Mouse (Mus musculus): ENCODE data around the gene Mrps35. TPM values are rescaled to one million over a fixed set of nuclear protein-coding genes. Genes with fewer than 3 reads are reported as not detected.

Gene Mrps35
- 17.6 and 24.2 TPM in 2 replicates for total RNA-seq (2014; rRNA removed; ENCODE audit: low replicate concordance)
- 196 and 197 TPM in 2 replicates for polyA plus RNA-seq (2015; fragmentation: Nextera tagmentation; extraction: Ambion mirVana)

DNA sequence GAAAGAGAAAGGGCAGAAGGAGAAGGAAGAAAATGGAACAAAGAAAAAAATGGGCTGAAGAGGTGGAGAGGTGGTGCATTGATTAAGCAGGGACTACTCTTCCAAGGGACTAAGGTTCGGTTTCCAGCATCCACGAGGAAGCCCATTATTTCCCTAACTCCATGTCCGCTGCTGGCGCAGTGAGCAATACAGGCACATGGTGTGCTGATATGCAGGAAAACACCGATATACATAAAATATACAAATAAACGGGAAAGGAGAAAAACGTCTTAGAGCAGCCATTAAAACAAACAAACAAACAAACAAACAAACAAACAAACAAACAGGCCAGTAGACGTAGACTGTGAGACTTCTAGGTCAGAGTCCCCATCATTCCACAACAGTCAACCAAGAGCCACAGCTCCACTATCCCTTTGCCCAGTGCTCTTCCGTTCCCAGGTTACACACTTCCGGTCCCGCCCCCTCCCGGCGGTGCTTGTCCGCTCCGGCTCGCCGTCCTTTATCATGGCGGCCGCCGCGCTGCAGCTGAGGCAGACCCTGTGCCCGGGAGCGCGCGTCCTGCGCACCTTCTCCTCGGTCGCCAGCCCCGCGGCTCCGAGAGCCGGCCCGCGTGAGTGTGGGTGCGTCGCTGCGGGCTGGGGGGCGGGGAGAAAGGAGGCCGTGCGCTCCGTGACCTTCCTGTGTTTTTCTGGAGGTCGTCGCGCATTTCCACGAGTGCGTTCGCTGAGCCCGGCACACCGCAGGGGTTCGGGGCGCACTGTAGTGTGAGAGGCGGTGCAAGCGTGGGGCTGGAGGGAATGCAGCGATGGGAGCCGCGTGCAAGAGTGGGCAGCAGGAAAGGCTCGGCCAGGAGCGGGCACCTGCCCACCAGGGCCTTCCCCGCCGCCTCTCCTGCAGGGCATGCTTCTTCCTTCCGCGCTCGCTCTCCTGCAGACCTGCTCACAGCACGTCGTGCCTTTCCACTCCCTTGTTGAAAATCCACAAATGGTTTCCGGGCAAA, at the start of gene Mrps35:
Mrps35 (plus strand) TSS at position 474 of the 1,000 bp plus-strand sequence.
- TF ChIP-seq CTCF (IDR thresholded peaks at IDR 0.05; ENCODE audit: low read depth) (peak; percentile 29; the same call in 1 of the 2 replicates), EP300 (IDR thresholded peaks at IDR 0.05; ENCODE audit: low read depth) (peak; percentile 46; the same call in 1 of the 2 replicates)
- peak within 1 kb of the TSS; percentile 90 for H3K27ac ChIP-seq (ENCODE audit: low read depth)
- peak within 1 kb of the TSS; percentile 93 for H3K9ac ChIP-seq (replicated peaks; ENCODE audit: low read depth, low read length)
- H3K4me2 ChIP-seq (ENCODE audit: low read depth, low read length): peak within 1 kb of the TSS; percentile 69
- ATAC-seq (ENCODE audit: insufficient read depth, low read depth): peak; percentile 98
- H3K36me3 ChIP-seq (replicated peaks; ENCODE audit: control insufficient read depth, insufficient read depth, low read length): peaks cover 18% of the 10 kb centered on the region
- peak; percentile 91 for DNase-seq (ENCODE audit: low spot score)
- H3K4me3 ChIP-seq (ENCODE audit: low read depth, low read length): peak within 1 kb of the TSS; percentile 90
- H3K4me1 ChIP-seq (ENCODE audit: control insufficient read depth, insufficient read depth): peaks cover 20% of the 10 kb centered on the region
- H3K27me3 ChIP-seq (ENCODE audit: control insufficient read depth, insufficient read depth, low read length): no peaks in the 10 kb centered on the region
- 4% methylated on average over 65 of the region's 66 CpGs for WGBS
- no peaks in the 10 kb centered on the region for H3K9me3 ChIP-seq (replicated peaks; ENCODE audit: control insufficient read depth, low read length)

DNA sequence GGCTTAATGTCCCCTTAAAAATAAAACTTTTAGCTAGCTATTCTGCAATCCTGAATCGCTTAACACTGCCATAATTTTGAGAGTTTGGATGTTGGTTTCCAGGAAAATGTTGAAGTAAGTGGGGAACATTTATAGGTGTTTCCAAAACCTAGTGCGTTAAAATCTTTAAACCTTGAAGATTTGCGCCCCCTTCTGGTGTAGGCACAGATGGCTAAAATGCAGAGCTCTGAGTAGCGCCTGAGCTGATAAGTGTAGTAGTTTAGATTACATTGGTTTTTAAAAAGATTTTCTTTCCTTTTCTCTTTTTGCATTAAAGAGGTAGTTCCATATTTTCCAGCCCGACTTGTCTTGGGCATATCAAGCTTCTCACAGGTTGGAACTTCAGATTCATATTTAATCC, 48.3 kb upstream of the Mrps35 start:
- 29% methylated on average over 5 of the region's 5 CpGs for WGBS
- no peaks in the 10 kb centered on the region for H3K9me3 ChIP-seq (replicated peaks; ENCODE audit: control insufficient read depth, low read length)
- no peak overlapping the region for H3K27ac ChIP-seq (ENCODE audit: low read depth)
- DNase-seq (ENCODE audit: low spot score) (peak; percentile 52), ATAC-seq (ENCODE audit: insufficient read depth, low read depth) (no peak; the same call in 1 of the 2 replicates)
- no peak for TF ChIP-seq EP300 (IDR thresholded peaks at IDR 0.05; ENCODE audit: low read depth)
- TF ChIP-seq CTCF (IDR thresholded peaks at IDR 0.05; ENCODE audit: low read depth): peak; percentile 73
- no peak overlapping the region for H3K9ac ChIP-seq (replicated peaks; ENCODE audit: low read depth, low read length)
- no peaks in the 10 kb centered on the region for H3K27me3 ChIP-seq (ENCODE audit: control insufficient read depth, insufficient read depth, low read length)
- H3K4me2 ChIP-seq (ENCODE audit: low read depth, low read length): no peak overlapping the region
- H3K4me3 ChIP-seq (ENCODE audit: low read depth, low read length): no peak overlapping the region
- peaks cover 7% of the 10 kb centered on the region; the same call in 1 of the 2 replicates for H3K4me1 ChIP-seq (ENCODE audit: control insufficient read depth, insufficient read depth)
- H3K36me3 ChIP-seq (replicated peaks; ENCODE audit: control insufficient read depth, insufficient read depth, low read length): peaks cover 24% of the 10 kb centered on the region

DNA sequence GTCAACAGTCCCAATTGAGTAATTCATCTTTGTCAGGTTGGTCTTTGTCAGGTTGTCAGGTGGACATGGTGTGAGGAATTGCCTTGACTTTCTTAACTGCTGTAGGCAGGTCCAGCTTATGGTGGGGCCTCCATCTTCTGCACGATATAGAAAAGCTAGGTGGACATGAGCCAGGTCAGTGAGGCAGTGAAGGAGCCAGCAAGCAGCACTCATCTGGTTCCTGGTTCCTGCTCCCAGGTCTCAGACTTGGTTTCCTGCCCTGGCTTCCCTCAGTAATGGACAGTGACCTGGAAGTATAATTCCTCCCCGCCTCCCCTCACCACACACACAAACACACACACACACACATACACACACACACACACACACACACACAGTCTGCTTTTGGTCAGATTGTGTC, 47.2 kb upstream of the Mrps35 start:
- peaks cover 35% of the 10 kb centered on the region for H3K36me3 ChIP-seq (replicated peaks; ENCODE audit: control insufficient read depth, insufficient read depth, low read length)
- H3K4me2 ChIP-seq (ENCODE audit: low read depth, low read length): no peak overlapping the region
- no peak overlapping the region for H3K4me3 ChIP-seq (ENCODE audit: low read depth, low read length)
- WGBS: 83% methylated on average over 2 of the region's 2 CpGs
- no peak overlapping the region for H3K27ac ChIP-seq (ENCODE audit: low read depth)
- TF ChIP-seq CTCF (IDR thresholded peaks at IDR 0.05; ENCODE audit: low read depth) (no peak), EP300 (IDR thresholded peaks at IDR 0.05; ENCODE audit: low read depth) (no peak)
- H3K4me1 ChIP-seq (ENCODE audit: control insufficient read depth, insufficient read depth): peaks cover 7% of the 10 kb centered on the region; the same call in 1 of the 2 replicates
- H3K9ac ChIP-seq (replicated peaks; ENCODE audit: low read depth, low read length): no peak overlapping the region
- ATAC-seq (ENCODE audit: insufficient read depth, low read depth): no peak
- DNase-seq (ENCODE audit: low spot score): no peak
- no peaks in the 10 kb centered on the region for H3K27me3 ChIP-seq (ENCODE audit: control insufficient read depth, insufficient read depth, low read length)
- H3K9me3 ChIP-seq (replicated peaks; ENCODE audit: control insufficient read depth, low read length): no peaks in the 10 kb centered on the region

DNA sequence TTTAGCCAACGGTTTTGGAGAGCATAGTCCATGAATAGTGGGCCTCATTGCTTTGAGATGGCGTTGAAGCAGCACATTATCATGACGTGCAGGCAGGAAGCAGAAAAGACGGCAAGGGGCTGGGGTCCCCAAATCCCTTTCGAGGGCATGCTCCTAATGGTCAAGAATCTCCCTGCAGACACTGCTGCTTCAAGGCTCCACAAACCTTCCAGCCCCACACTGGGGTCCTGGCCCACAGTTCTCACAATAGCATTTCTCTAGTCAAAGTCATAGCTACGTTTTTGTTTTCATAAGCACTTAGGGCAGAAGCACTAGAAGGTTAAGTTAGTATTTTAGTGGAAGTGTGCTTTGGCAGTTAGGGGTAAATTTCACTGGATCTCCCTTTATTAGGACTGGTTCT, 46.7 kb upstream of the Mrps35 start:
- no peak overlapping the region for H3K4me2 ChIP-seq (ENCODE audit: low read depth, low read length)
- H3K4me3 ChIP-seq (ENCODE audit: low read depth, low read length): no peak overlapping the region
- H3K27me3 ChIP-seq (ENCODE audit: control insufficient read depth, insufficient read depth, low read length): no peaks in the 10 kb centered on the region
- ATAC-seq (ENCODE audit: insufficient read depth, low read depth) (no peak), DNase-seq (ENCODE audit: low spot score) (no peak)
- no peak overlapping the region for H3K27ac ChIP-seq (ENCODE audit: low read depth)
- no peak overlapping the region for H3K9ac ChIP-seq (replicated peaks; ENCODE audit: low read depth, low read length)
- WGBS: 88% methylated on average over 6 of the region's 6 CpGs
- H3K9me3 ChIP-seq (replicated peaks; ENCODE audit: control insufficient read depth, low read length): no peaks in the 10 kb centered on the region
- H3K36me3 ChIP-seq (replicated peaks; ENCODE audit: control insufficient read depth, insufficient read depth, low read length): peaks cover 35% of the 10 kb centered on the region
- no peak for TF ChIP-seq EP300 (IDR thresholded peaks at IDR 0.05; ENCODE audit: low read depth)
- no peak for TF ChIP-seq CTCF (IDR thresholded peaks at IDR 0.05; ENCODE audit: low read depth)
- H3K4me1 ChIP-seq (ENCODE audit: control insufficient read depth, insufficient read depth): peaks cover 7% of the 10 kb centered on the region; the same call in 1 of the 2 replicates

DNA sequence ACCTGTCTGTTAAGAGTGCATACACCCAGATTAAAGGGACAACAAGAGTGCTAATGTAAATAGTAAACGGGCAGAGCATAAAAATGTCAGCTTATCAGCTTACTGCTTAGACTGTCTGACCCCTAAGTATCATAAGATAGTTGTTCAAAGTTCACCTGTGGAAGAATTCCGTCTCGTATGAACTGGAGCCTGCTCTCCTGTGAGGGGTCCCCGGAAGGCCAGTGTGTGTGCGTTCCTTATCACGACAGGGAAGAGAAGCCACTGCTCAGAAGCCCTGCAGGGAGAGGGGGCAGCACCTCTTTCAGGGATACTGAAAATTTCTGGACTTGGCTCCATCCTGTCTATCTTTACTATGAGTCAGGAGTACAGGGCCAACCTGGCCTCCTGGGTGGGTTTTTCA, 45.6 kb upstream of the Mrps35 start:
- H3K36me3 ChIP-seq (replicated peaks; ENCODE audit: control insufficient read depth, insufficient read depth, low read length): peaks cover 46% of the 10 kb centered on the region
- no peak overlapping the region for H3K9ac ChIP-seq (replicated peaks; ENCODE audit: low read depth, low read length)
- ATAC-seq (ENCODE audit: insufficient read depth, low read depth) (no peak), DNase-seq (ENCODE audit: low spot score) (no peak)
- no peak overlapping the region for H3K4me2 ChIP-seq (ENCODE audit: low read depth, low read length)
- H3K27me3 ChIP-seq (ENCODE audit: control insufficient read depth, insufficient read depth, low read length): no peaks in the 10 kb centered on the region
- TF ChIP-seq EP300 (IDR thresholded peaks at IDR 0.05; ENCODE audit: low read depth): no peak
- no peak for TF ChIP-seq CTCF (IDR thresholded peaks at IDR 0.05; ENCODE audit: low read depth)
- no peaks in the 10 kb centered on the region for H3K9me3 ChIP-seq (replicated peaks; ENCODE audit: control insufficient read depth, low read length)
- peaks cover 7% of the 10 kb centered on the region; the same call in 1 of the 2 replicates for H3K4me1 ChIP-seq (ENCODE audit: control insufficient read depth, insufficient read depth)
- 52% methylated on average over 6 of the region's 6 CpGs for WGBS
- no peak overlapping the region for H3K4me3 ChIP-seq (ENCODE audit: low read depth, low read length)
- no peak overlapping the region for H3K27ac ChIP-seq (ENCODE audit: low read depth)
